Mouse (Mus musculus): ENCODE results near the gene Uaca. TPM values are rescaled to one million over a fixed set of nuclear protein-coding genes. Genes with fewer than 3 reads are reported as not detected.
A peak's percentile ranks its signal among the peaks of the same experiment; 100 is the strongest.

The Uaca gene
- polyA plus RNA-seq, 1 experiment from 2014 or later = 10.3 TPM

GRCm38 (mm10) chr9:60776899-60777298 lies 17.4 kb upstream of the Uaca start:
- 83% methylated on average over 9 of the region's 9 CpGs for WGBS
- DNase-seq (ENCODE audit: low spot score) (no peak), ATAC-seq (replicated peaks; ENCODE audit: low FRiP score) (no peak)
- Histone ChIP-seq H3K27ac (ENCODE audit: low read depth, low read length) (no peak overlapping the region), H3K9me3 (ENCODE audit: control insufficient read depth, low read length) (no peaks in the 10 kb centered on the region; the same call in 1 of the 2 replicates), H3K9ac (ENCODE audit: low read depth, low read length) (no peak overlapping the region), H3K27me3 (replicated peaks; ENCODE audit: control insufficient read depth, insufficient read depth, low read length) (no peaks in the 10 kb centered on the region), H3K36me3 (ENCODE audit: control insufficient read depth, insufficient read depth, low read length) (no peaks in the 10 kb centered on the region), H3K4me3 (ENCODE audit: low read depth, low read length) (no peak overlapping the region), H3K4me1 (replicated peaks; ENCODE audit: control insufficient read depth, insufficient read depth, low read length) (no peaks in the 10 kb centered on the region), H3K4me2 (no peak overlapping the region)

DNA sequence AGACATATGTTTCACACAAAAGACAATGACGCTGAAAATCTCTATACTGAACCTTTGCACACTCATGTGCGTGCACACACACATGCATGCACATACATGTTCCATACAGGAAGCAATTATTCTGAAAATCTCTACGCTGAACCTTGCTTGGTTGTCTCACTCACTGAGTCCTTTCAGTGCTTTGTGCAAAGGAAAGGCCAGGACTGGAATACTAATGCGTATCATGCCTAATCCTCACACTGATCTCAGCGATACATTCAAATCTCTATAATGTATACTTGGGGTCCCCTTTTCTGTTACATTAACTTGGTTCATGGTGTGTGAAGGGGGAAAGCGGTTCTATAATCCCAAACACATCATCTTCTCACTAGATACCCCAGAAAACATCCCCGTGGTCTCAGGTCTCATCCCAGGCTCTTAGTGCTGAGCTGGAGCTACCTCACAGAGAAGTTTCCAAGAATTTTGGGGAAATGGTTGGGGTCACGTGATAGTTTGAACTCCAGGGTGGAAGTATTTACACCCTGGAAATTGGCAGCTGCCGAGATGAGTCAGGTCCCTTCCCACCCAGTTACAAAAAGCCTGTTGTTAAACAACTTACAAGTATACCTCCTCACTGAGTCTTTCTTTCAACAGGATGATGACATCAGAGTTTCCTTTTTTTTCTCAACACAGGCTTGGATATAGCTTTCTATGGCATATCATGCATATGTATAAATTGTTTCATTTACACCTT lies 12.1 kb upstream of the Uaca start:
- H3K4me3 ChIP-seq (ENCODE audit: low read depth, low read length) = no peak overlapping the region
- 81% methylated on average over 9 of the region's 9 CpGs for WGBS
- no peak for DNase-seq (ENCODE audit: low spot score)
- no peaks in the 10 kb centered on the region for H3K9me3 ChIP-seq (ENCODE audit: control insufficient read depth, low read length)
- H3K27ac ChIP-seq (ENCODE audit: low read depth, low read length) = no peak overlapping the region
- no peaks in the 10 kb centered on the region for H3K36me3 ChIP-seq (ENCODE audit: control insufficient read depth, insufficient read depth, low read length)
- no peaks in the 10 kb centered on the region for H3K4me1 ChIP-seq (replicated peaks; ENCODE audit: control insufficient read depth, insufficient read depth, low read length)
- H3K27me3 ChIP-seq (replicated peaks; ENCODE audit: control insufficient read depth, insufficient read depth, low read length) = no peaks in the 10 kb centered on the region
- H3K4me2 ChIP-seq = no peak overlapping the region
- no peak overlapping the region for H3K9ac ChIP-seq (ENCODE audit: low read depth, low read length)
- ATAC-seq (replicated peaks; ENCODE audit: low FRiP score) = no peak

- H3K9me3 ChIP-seq (ENCODE audit: control insufficient read depth, low read length) = no peaks in the 10 kb centered on the region
- no peak overlapping the region for H3K27ac ChIP-seq (ENCODE audit: low read depth, low read length)
- no peaks in the 10 kb centered on the region for H3K27me3 ChIP-seq (replicated peaks; ENCODE audit: control insufficient read depth, insufficient read depth, low read length)
- DNase-seq (ENCODE audit: low spot score) (no peak), ATAC-seq (replicated peaks; ENCODE audit: low FRiP score) (no peak)
- no peak overlapping the region for H3K9ac ChIP-seq (ENCODE audit: low read depth, low read length)
- no peak overlapping the region for H3K4me2 ChIP-seq
- 71% methylated on average over 4 of the region's 4 CpGs for WGBS
- no peak overlapping the region for H3K4me3 ChIP-seq (ENCODE audit: low read depth, low read length)
- no peaks in the 10 kb centered on the region for H3K4me1 ChIP-seq (replicated peaks; ENCODE audit: control insufficient read depth, insufficient read depth, low read length)
- H3K36me3 ChIP-seq (ENCODE audit: control insufficient read depth, insufficient read depth, low read length) = no peaks in the 10 kb centered on the region
These were observed 9.3 kb upstream of the Uaca start for GRCm38 (mm10) chr9:60785069-60785468.

- Histone ChIP-seq H3K4me2 (no peak overlapping the region), H3K4me3 (ENCODE audit: low read depth, low read length) (no peak overlapping the region), H3K27ac (ENCODE audit: low read depth, low read length) (no peak overlapping the region), H3K27me3 (replicated peaks; ENCODE audit: control insufficient read depth, insufficient read depth, low read length) (no peaks in the 10 kb centered on the region), H3K36me3 (ENCODE audit: control insufficient read depth, insufficient read depth, low read length) (no peaks in the 10 kb centered on the region), H3K9ac (ENCODE audit: low read depth, low read length) (no peak overlapping the region), H3K4me1 (replicated peaks; ENCODE audit: control insufficient read depth, insufficient read depth, low read length) (no peaks in the 10 kb centered on the region), H3K9me3 (ENCODE audit: control insufficient read depth, low read length) (no peaks in the 10 kb centered on the region)
- DNase-seq (ENCODE audit: low spot score) = no peak
- no peak for ATAC-seq (replicated peaks; ENCODE audit: low FRiP score)
- WGBS = 14% methylated on average over 2 of the region's 2 CpGs
These were observed 6.7 kb upstream of the Uaca start for GRCm38 (mm10) chr9:60787517-60788110.

- no peak for DNase-seq (ENCODE audit: low spot score)
- Histone ChIP-seq H3K27me3 (replicated peaks; ENCODE audit: control insufficient read depth, insufficient read depth, low read length) (no peaks in the 10 kb centered on the region), H3K36me3 (ENCODE audit: control insufficient read depth, insufficient read depth, low read length) (no peaks in the 10 kb centered on the region), H3K4me3 (ENCODE audit: low read depth, low read length) (no peak overlapping the region), H3K9ac (ENCODE audit: low read depth, low read length) (no peak overlapping the region), H3K9me3 (ENCODE audit: control insufficient read depth, low read length) (no peaks in the 10 kb centered on the region), H3K4me2 (no peak overlapping the region), H3K4me1 (replicated peaks; ENCODE audit: control insufficient read depth, insufficient read depth, low read length) (no peaks in the 10 kb centered on the region), H3K27ac (ENCODE audit: low read depth, low read length) (no peak overlapping the region)
- 77% methylated on average over 2 of the region's 2 CpGs for WGBS
- no peak for ATAC-seq (replicated peaks; ENCODE audit: low FRiP score)
These were observed 4.1 kb upstream of the Uaca start for GRCm38 (mm10) chr9:60790282-60790681.

DNA sequence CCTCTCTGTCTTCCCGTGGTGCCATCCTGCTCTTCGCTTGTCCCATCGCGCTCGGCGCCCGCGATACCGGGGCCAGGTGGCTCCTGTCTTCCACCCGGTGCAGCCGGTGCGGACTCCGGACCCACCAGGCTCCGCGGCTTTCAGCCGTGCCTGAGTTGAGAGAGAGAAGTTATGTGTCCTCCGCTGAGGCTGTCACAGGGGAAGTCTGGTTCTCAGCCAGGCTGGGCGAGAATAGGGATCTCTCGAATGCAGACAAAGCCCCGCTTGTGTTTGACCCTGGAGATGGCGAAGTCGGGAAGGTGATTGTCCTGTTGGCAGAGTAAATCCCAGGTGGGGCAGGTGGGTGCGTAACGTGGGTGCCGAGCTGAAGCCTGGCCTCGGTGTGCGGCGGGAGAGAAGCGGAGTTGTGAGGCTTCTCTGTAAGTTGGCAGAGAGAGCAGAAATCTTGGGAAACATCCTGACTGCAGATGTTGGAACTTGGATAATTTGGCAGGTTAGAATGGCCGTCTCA lies 554 bp downstream of the Uaca start:
- peak; percentile 56 for ATAC-seq (replicated peaks; ENCODE audit: low FRiP score)
- WGBS = 2% methylated on average over 30 of the region's 30 CpGs
- peak overlapping the region; percentile 32; the same call in 1 of the 2 replicates for H3K27ac ChIP-seq (ENCODE audit: low read depth, low read length)

GRCm38 (mm10) chr9:60796076-60796475 lies 1.7 kb downstream of the Uaca start:
- no peak overlapping the region for H3K4me2 ChIP-seq
- H3K36me3 ChIP-seq (ENCODE audit: control insufficient read depth, insufficient read depth, low read length) = no peaks in the 10 kb centered on the region
- 85% methylated on average over 7 of the region's 7 CpGs for WGBS
- H3K27me3 ChIP-seq (replicated peaks; ENCODE audit: control insufficient read depth, insufficient read depth, low read length) = no peaks in the 10 kb centered on the region
- H3K27ac ChIP-seq (ENCODE audit: low read depth, low read length) = no peak overlapping the region
- no peak overlapping the region for H3K9ac ChIP-seq (ENCODE audit: low read depth, low read length)
- H3K9me3 ChIP-seq (ENCODE audit: control insufficient read depth, low read length) = no peaks in the 10 kb centered on the region
- no peaks in the 10 kb centered on the region; the same call in 1 of the 2 replicates for H3K4me1 ChIP-seq (replicated peaks; ENCODE audit: control insufficient read depth, insufficient read depth, low read length)
- no peak for DNase-seq (ENCODE audit: low spot score)
- no peak for ATAC-seq (replicated peaks; ENCODE audit: low FRiP score)
- no peak overlapping the region for H3K4me3 ChIP-seq (ENCODE audit: low read depth, low read length)

More for the DNA sequence above, 554 bp downstream of the Uaca start:
- no peaks in the 10 kb centered on the region for H3K36me3 ChIP-seq (ENCODE audit: control insufficient read depth, insufficient read depth, low read length)
- no peaks in the 10 kb centered on the region for H3K9me3 ChIP-seq (ENCODE audit: control insufficient read depth, low read length)
- peak overlapping the region; percentile 85 for H3K4me2 ChIP-seq
- peak; percentile 67 for DNase-seq (ENCODE audit: low spot score)
- no peaks in the 10 kb centered on the region for H3K4me1 ChIP-seq (replicated peaks; ENCODE audit: control insufficient read depth, insufficient read depth, low read length)
- H3K9ac ChIP-seq (ENCODE audit: low read depth, low read length) = peak overlapping the region; percentile 70
- H3K4me3 ChIP-seq (ENCODE audit: low read depth, low read length) = peak overlapping the region; percentile 68
- no peaks in the 10 kb centered on the region for H3K27me3 ChIP-seq (replicated peaks; ENCODE audit: control insufficient read depth, insufficient read depth, low read length)

DNA sequence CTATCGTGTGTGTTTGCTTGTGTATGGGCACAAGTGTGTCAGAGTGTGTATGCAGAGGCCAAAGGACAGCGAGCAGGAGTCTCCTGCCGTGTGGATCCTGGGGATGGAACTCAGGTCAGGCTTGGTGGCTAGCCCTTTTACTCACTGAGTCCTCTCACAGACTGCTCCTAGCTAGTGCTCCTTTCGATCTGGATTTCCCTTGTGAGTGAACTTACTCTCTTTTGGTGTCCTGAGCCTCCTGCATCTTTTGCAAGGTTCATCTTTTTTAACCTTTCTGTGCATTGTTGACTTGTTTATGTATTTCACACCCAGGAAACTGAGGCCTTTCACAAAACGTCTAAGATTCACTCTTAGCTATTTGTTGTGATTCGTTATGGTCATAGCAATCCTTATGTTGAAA lies 2.8 kb downstream of the Uaca start:
- no peak for DNase-seq (ENCODE audit: low spot score)
- no peak for ATAC-seq (replicated peaks; ENCODE audit: low FRiP score)
- Histone ChIP-seq H3K9ac (ENCODE audit: low read depth, low read length) (no peak overlapping the region), H3K27me3 (replicated peaks; ENCODE audit: control insufficient read depth, insufficient read depth, low read length) (no peaks in the 10 kb centered on the region), H3K9me3 (ENCODE audit: control insufficient read depth, low read length) (no peaks in the 10 kb centered on the region), H3K36me3 (ENCODE audit: control insufficient read depth, insufficient read depth, low read length) (no peaks in the 10 kb centered on the region), H3K27ac (ENCODE audit: low read depth, low read length) (no peak overlapping the region), H3K4me1 (replicated peaks; ENCODE audit: control insufficient read depth, insufficient read depth, low read length) (no peaks in the 10 kb centered on the region; the same call in 1 of the 2 replicates), H3K4me3 (ENCODE audit: low read depth, low read length) (no peak overlapping the region), H3K4me2 (no peak overlapping the region)
- WGBS = 78% methylated on average over 6 of the region's 6 CpGs

DNA sequence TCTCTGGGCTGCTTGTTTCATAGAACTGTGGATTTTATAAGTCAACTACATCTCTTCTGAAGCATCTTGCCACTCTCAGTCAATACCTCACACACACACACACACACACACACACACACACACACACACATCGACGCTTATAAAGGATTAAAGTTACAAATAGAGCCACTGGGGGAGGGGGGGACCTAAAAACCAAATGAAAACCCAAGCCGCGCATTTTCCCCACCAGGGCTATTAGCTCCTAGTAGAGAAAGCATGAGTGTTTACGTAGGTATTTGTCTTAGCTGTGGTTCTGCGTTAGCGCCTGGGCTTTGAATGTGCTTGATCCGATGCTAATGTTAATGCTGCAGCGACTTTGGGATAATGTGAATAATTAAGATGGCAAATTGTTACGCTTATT lies 4.7 kb downstream of the Uaca start:
- H3K9me3 ChIP-seq (ENCODE audit: control insufficient read depth, low read length) = no peaks in the 10 kb centered on the region
- H3K27me3 ChIP-seq (replicated peaks; ENCODE audit: control insufficient read depth, insufficient read depth, low read length) = no peaks in the 10 kb centered on the region
- H3K4me1 ChIP-seq (replicated peaks; ENCODE audit: control insufficient read depth, insufficient read depth, low read length) = no peaks in the 10 kb centered on the region; the same call in 1 of the 2 replicates
- no peaks in the 10 kb centered on the region for H3K36me3 ChIP-seq (ENCODE audit: control insufficient read depth, insufficient read depth, low read length)
- H3K4me3 ChIP-seq (ENCODE audit: low read depth, low read length) = no peak overlapping the region
- 47% methylated on average over 10 of the region's 10 CpGs for WGBS
- no peak overlapping the region for H3K4me2 ChIP-seq
- H3K27ac ChIP-seq (ENCODE audit: low read depth, low read length) = no peak overlapping the region
- ATAC-seq (replicated peaks; ENCODE audit: low FRiP score) (no peak), DNase-seq (ENCODE audit: low spot score) (no peak)
- H3K9ac ChIP-seq (ENCODE audit: low read depth, low read length) = no peak overlapping the region
